Mouse (Mus musculus): ENCODE results near the gene Ptpru.
A peak's percentile ranks its signal among the peaks of the same experiment; 100 is the strongest.

Gene Ptpru

GRCm38 (mm10) chr4:131837872-131838524 is at the start of gene Ptpru:
Ptpru (minus strand) TSS chr4:131838288.
- DNase-seq (ENCODE audit: low read depth): no peak

GRCm38 (mm10) chr4:131885376-131885775 is 47.3 kb upstream of the Ptpru start:
- DNase-seq (ENCODE audit: low read depth): no peak

GRCm38 (mm10) chr4:131883571-131883970 is 45.5 kb upstream of the Ptpru start:
- no peak for DNase-seq (ENCODE audit: low read depth)

GRCm38 (mm10) chr4:131881306-131881705 is 43.2 kb upstream of the Ptpru start:
- no peak for DNase-seq (ENCODE audit: low read depth)

GRCm38 (mm10) chr4:131879692-131880091 is 41.6 kb upstream of the Ptpru start:
- no peak for DNase-seq (ENCODE audit: low read depth)

GRCm38 (mm10) chr4:131876836-131877235 is 38.7 kb upstream of the Ptpru start:
- DNase-seq (ENCODE audit: low read depth): no peak

- no peak for DNase-seq (ENCODE audit: low read depth)
Measured at GRCm38 (mm10) chr4:131875242-131875641, 37.2 kb upstream of the Ptpru start.

GRCm38 (mm10) chr4:131874567-131874966 is 36.5 kb upstream of the Ptpru start:
- no peak for DNase-seq (ENCODE audit: low read depth)

- peak; percentile 49 for DNase-seq (ENCODE audit: low read depth)
Measured at GRCm38 (mm10) chr4:131874169-131874536, 36.1 kb upstream of the Ptpru start.

GRCm38 (mm10) chr4:131873293-131874168 is 35.4 kb upstream of the Ptpru start, which contains the start of gene Srsf4:
Srsf4 (plus strand) TSS chr4:131873617.
- DNase-seq (ENCODE audit: low read depth): peak; percentile 88

GRCm38 (mm10) chr4:131872672-131873292 is 34.7 kb upstream of the Ptpru start:
- DNase-seq (ENCODE audit: low read depth): no peak

- DNase-seq (ENCODE audit: low read depth): no peak
Measured at GRCm38 (mm10) chr4:131861341-131861739, 23.3 kb upstream of the Ptpru start.

GRCm38 (mm10) chr4:131860492-131861340 is 22.6 kb upstream of the Ptpru start:
- peak; percentile 68 for DNase-seq (ENCODE audit: low read depth)

GRCm38 (mm10) chr4:131854950-131855349 is 16.9 kb upstream of the Ptpru start:
- no peak for DNase-seq (ENCODE audit: low read depth)

- DNase-seq (ENCODE audit: low read depth): no peak
Measured at GRCm38 (mm10) chr4:131849986-131850638, 12.0 kb upstream of the Ptpru start.

GRCm38 (mm10) chr4:131848082-131848481 is 10.0 kb upstream of the Ptpru start:
- DNase-seq (ENCODE audit: low read depth): no peak

- DNase-seq (ENCODE audit: low read depth): no peak
Measured at GRCm38 (mm10) chr4:131845991-131846778, 8.1 kb upstream of the Ptpru start.

- DNase-seq (ENCODE audit: low read depth): peak; percentile 84
Measured at GRCm38 (mm10) chr4:131843290-131843743, 5.2 kb upstream of the Ptpru start, which contains the start of gene Mecr. Mecr (plus strand) TSS chr4:131843470.

GRCm38 (mm10) chr4:131836891-131837491 is 1.1 kb downstream of the Ptpru start:
- DNase-seq (ENCODE audit: low read depth): no peak

GRCm38 (mm10) chr4:131836351-131836881 is 1.7 kb downstream of the Ptpru start:
- DNase-seq (ENCODE audit: low read depth): no peak
